ENCODE assay signal across 12 mouse cellular contexts in genomic region chr13:6690607-6691006, GRCm38 (mm10). TPM values are rescaled to one million over a fixed set of nuclear protein-coding genes. Genes with fewer than 3 reads are reported as not detected.
DNase-seq lines count a peak whose midpoint lies in the region; ATAC-seq and TF ChIP-seq lines count a peak whose summit lies in the region.
"Had no signal": no experiment of that assay in that cellular context is flagged by ENCODE, and none has a peak within 500 bp of the region (broad histone marks: within the 10 kb centered on the region; RNA-seq: fewer than 3 reads in every experiment).

No protein-coding gene starts in this region.

- H3K4me2 ChIP-seq in heart, embryonic 11.5 days, result no peak overlapping the region
- H3K4me2 ChIP-seq in liver, embryonic 11.5 days, result no peak overlapping the region
- H3K4me2 ChIP-seq in liver, postnatal 0 days (ENCODE audit: low read depth, low read length), result no peak overlapping the region
- H3K4me2 ChIP-seq in midbrain, embryonic 16.5 days (ENCODE audit: low read length), result no peak overlapping the region
- H3K4me2 ChIP-seq in midbrain, embryonic 15.5 days, result no peak overlapping the region
- H3K4me2 ChIP-seq: embryonic facial prominence, embryonic 12.5 days; limb, embryonic 13.5 days; lung, embryonic 14.5 days had no signal

- H3K9me3 ChIP-seq in heart, embryonic 11.5 days (replicated peaks; ENCODE audit: control insufficient read depth, low read length), result no peaks in the 10 kb centered on the region
- no peaks in the 10 kb centered on the region for H3K9me3 ChIP-seq in heart, embryonic 10.5 days
- H3K9me3 ChIP-seq in liver, embryonic 11.5 days (ENCODE audit: control insufficient read depth, low read length), result no peaks in the 10 kb centered on the region
- H3K9me3 ChIP-seq in liver, postnatal 0 days (ENCODE audit: low read length), result no peaks in the 10 kb centered on the region
- no peaks in the 10 kb centered on the region for H3K9me3 ChIP-seq in midbrain, embryonic 16.5 days (replicated peaks; ENCODE audit: control insufficient read depth, low read length, poor library complexity, severe bottlenecking)
- H3K9me3 ChIP-seq in midbrain, embryonic 15.5 days, result no peaks in the 10 kb centered on the region
- H3K9me3 ChIP-seq: embryonic facial prominence, embryonic 12.5 days; limb, embryonic 13.5 days had no signal

- TF ChIP-seq CTCF in liver, postnatal 0 days (IDR thresholded peaks at IDR 0.05; ENCODE audit: low read depth), result no peak

- no peak overlapping the region for H3K27ac ChIP-seq in heart, embryonic 11.5 days (ENCODE audit: low read depth, low read length)
- H3K27ac ChIP-seq in heart, embryonic 10.5 days, result no peak overlapping the region
- H3K27ac ChIP-seq in liver, embryonic 11.5 days (ENCODE audit: low read depth, low read length), result no peak overlapping the region
- H3K27ac ChIP-seq in liver, postnatal 0 days (ENCODE audit: low read depth), result no peak overlapping the region
- no peak overlapping the region for H3K27ac ChIP-seq in midbrain, embryonic 16.5 days (ENCODE audit: low read length)
- H3K27ac ChIP-seq in midbrain, embryonic 15.5 days, result no peak overlapping the region
- H3K27ac ChIP-seq: embryonic facial prominence, embryonic 12.5 days; left cerebral cortex, adult 2 months; limb, embryonic 13.5 days had no signal

- TF ChIP-seq EP300 in liver, postnatal 0 days (IDR thresholded peaks at IDR 0.05; ENCODE audit: low read depth), result no peak

- no peak overlapping the region for H3K9ac ChIP-seq in heart, embryonic 11.5 days (ENCODE audit: low read depth, low read length)
- no peak overlapping the region for H3K9ac ChIP-seq in liver, embryonic 11.5 days (ENCODE audit: low read depth, low read length)
- H3K9ac ChIP-seq in liver, postnatal 0 days (replicated peaks), result no peak overlapping the region
- no peak overlapping the region for H3K9ac ChIP-seq in midbrain, embryonic 16.5 days (ENCODE audit: low read depth, low read length)
- no peak overlapping the region for H3K9ac ChIP-seq in midbrain, embryonic 15.5 days
- H3K9ac ChIP-seq: embryonic facial prominence, embryonic 12.5 days; limb, embryonic 13.5 days; lung, embryonic 14.5 days had no signal

- no peaks in the 10 kb centered on the region for H3K27me3 ChIP-seq in heart, embryonic 11.5 days (ENCODE audit: control insufficient read depth, insufficient read depth, low read length)
- no peaks in the 10 kb centered on the region for H3K27me3 ChIP-seq in heart, embryonic 10.5 days (ENCODE audit: insufficient read depth, poor library complexity, severe bottlenecking)
- H3K27me3 ChIP-seq in liver, embryonic 11.5 days (replicated peaks; ENCODE audit: control insufficient read depth, insufficient read depth, low read length), result no peaks in the 10 kb centered on the region; the same call in 1 of the 2 replicates
- H3K27me3 ChIP-seq in liver, postnatal 0 days (ENCODE audit: insufficient read depth, low read length), result no peaks in the 10 kb centered on the region
- H3K27me3 ChIP-seq in midbrain, embryonic 16.5 days (ENCODE audit: control insufficient read depth, insufficient read depth, low read depth, low read length), result no peaks in the 10 kb centered on the region
- no peaks in the 10 kb centered on the region for H3K27me3 ChIP-seq in midbrain, embryonic 15.5 days (replicated peaks)
- H3K27me3 ChIP-seq: embryonic facial prominence, embryonic 12.5 days; limb, embryonic 13.5 days had no signal

- peak; percentile 31; the same call in 1 of the 2 replicates for ATAC-seq in heart, embryonic 11.5 days (replicated peaks; ENCODE audit: insufficient number of reproducible peaks, low FRiP score, low TSS enrichment)
- peak; percentile 4; the same call in 1 of the 2 replicates for ATAC-seq in liver, embryonic 11.5 days (replicated peaks; ENCODE audit: low FRiP score)
- ATAC-seq in liver, postnatal 0 days, result no peak
- 0 out of 2 replicates have a peak, but pooled peaks have one; percentile 11 for ATAC-seq in midbrain, embryonic 16.5 days
- ATAC-seq in midbrain, embryonic 15.5 days (replicated peaks), result no peak

- no peaks in the 10 kb centered on the region for H3K4me1 ChIP-seq in heart, embryonic 11.5 days (ENCODE audit: control insufficient read depth, insufficient read depth, low read length)
- H3K4me1 ChIP-seq in heart, embryonic 10.5 days, result no peaks in the 10 kb centered on the region
- no peaks in the 10 kb centered on the region for H3K4me1 ChIP-seq in liver, embryonic 11.5 days (replicated peaks; ENCODE audit: control insufficient read depth, insufficient read depth, low read length)
- H3K4me1 ChIP-seq in liver, postnatal 0 days (ENCODE audit: insufficient read depth), result no peaks in the 10 kb centered on the region
- H3K4me1 ChIP-seq in midbrain, embryonic 16.5 days (ENCODE audit: control insufficient read depth, insufficient read depth, low read length), result no peaks in the 10 kb centered on the region
- H3K4me1 ChIP-seq in midbrain, embryonic 15.5 days, result no peaks in the 10 kb centered on the region
- H3K4me1 ChIP-seq: embryonic facial prominence, embryonic 12.5 days; limb, embryonic 13.5 days had no signal

- 73% methylated on average over 3 of the region's 3 CpGs for WGBS in heart, embryonic 11.5 days (ENCODE audit: insufficient replicate concordance)
- 57% methylated on average over 3 of the region's 3 CpGs for WGBS in heart, embryonic 10.5 days
- 76% methylated on average over 3 of the region's 3 CpGs for WGBS in liver, embryonic 11.5 days
- WGBS in liver, postnatal 0 days (ENCODE audit: insufficient replicate concordance), result 67% methylated on average over 3 of the region's 3 CpGs
- 84% methylated on average over 3 of the region's 3 CpGs for WGBS in midbrain, embryonic 16.5 days
- WGBS in midbrain, embryonic 15.5 days, result 82% methylated on average over 3 of the region's 3 CpGs

- no peaks in the 10 kb centered on the region for H3K36me3 ChIP-seq in heart, embryonic 11.5 days (ENCODE audit: control insufficient read depth, insufficient read depth, low read length)
- no peaks in the 10 kb centered on the region for H3K36me3 ChIP-seq in heart, embryonic 10.5 days
- no peaks in the 10 kb centered on the region for H3K36me3 ChIP-seq in liver, embryonic 11.5 days (ENCODE audit: control insufficient read depth, insufficient read depth, low read length)
- H3K36me3 ChIP-seq in liver, postnatal 0 days (replicated peaks; ENCODE audit: insufficient read depth, low read length), result no peaks in the 10 kb centered on the region
- H3K36me3 ChIP-seq in midbrain, embryonic 16.5 days (ENCODE audit: control insufficient read depth, insufficient read depth, low read length), result no peaks in the 10 kb centered on the region
- H3K36me3 ChIP-seq in midbrain, embryonic 15.5 days (replicated peaks), result no peaks in the 10 kb centered on the region
- H3K36me3 ChIP-seq: embryonic facial prominence, embryonic 12.5 days; limb, embryonic 13.5 days had no signal

- no peak for DNase-seq in heart, embryonic 10.5 days (ENCODE audit: low spot score)
- no peak for DNase-seq in liver, embryonic 11.5 days (ENCODE audit: low spot score)
- DNase-seq in liver, postnatal 0 days, result no peak
- DNase-seq in thymus, postnatal 0 days (ENCODE audit: low spot score), result no peak
- DNase-seq: right cerebral cortex, adult 18-20 months had no signal

- no peak overlapping the region for H3K4me3 ChIP-seq in heart, embryonic 11.5 days (ENCODE audit: low read depth, low read length)
- H3K4me3 ChIP-seq in heart, embryonic 10.5 days, result no peak overlapping the region
- no peak overlapping the region for H3K4me3 ChIP-seq in liver, embryonic 11.5 days (ENCODE audit: low read depth, low read length)
- H3K4me3 ChIP-seq in liver, postnatal 0 days (ENCODE audit: low read depth, low read length), result no peak overlapping the region
- no peak overlapping the region for H3K4me3 ChIP-seq in midbrain, embryonic 16.5 days (ENCODE audit: low read depth, low read length)
- no peak overlapping the region for H3K4me3 ChIP-seq in midbrain, embryonic 15.5 days
- H3K4me3 ChIP-seq: embryonic facial prominence, embryonic 12.5 days; left cerebral cortex, adult 2 months; limb, embryonic 13.5 days had no signal

RNA-seq across cellular contexts. Expression of gene Pfkp, which starts 42.0 kb away (rescaled TPM):
- polyA plus RNA-seq in heart, embryonic 11.5 days (2014; fragmentation: Nextera tagmentation; extraction: Ambion mirVana), result 143 and 184 TPM in 2 replicates
- polyA plus RNA-seq in heart, embryonic 10.5 days (2016; fragmentation: Nextera tagmentation; extraction: Ambion mirVana), result 121 and 191 TPM in 2 replicates
- polyA plus RNA-seq in liver, embryonic 11.5 days (2014; fragmentation: Nextera tagmentation; extraction: Ambion mirVana), result 27.4 and 31.2 TPM in 2 replicates
- 3.7 and 4.9 TPM in 2 replicates for polyA plus RNA-seq in liver, postnatal 0 days (2015; fragmentation: Nextera tagmentation; extraction: Ambion mirVana)
- polyA plus RNA-seq in midbrain, embryonic 16.5 days (2015; fragmentation: Nextera tagmentation; extraction: Ambion mirVana), result 470 and 501 TPM in 2 replicates
- 374 and 418 TPM in 2 replicates for polyA plus RNA-seq in midbrain, embryonic 15.5 days (2015; fragmentation: Nextera tagmentation; extraction: Ambion mirVana)
- 61.7 and 67.7 TPM in 2 replicates for polyA plus RNA-seq in thymus, postnatal 0 days (2015; fragmentation: Nextera tagmentation; extraction: Ambion mirVana)

Comparison
In these comparisons a context has a peak if more than half of its experiments do, and no peak if none do; other contexts are left out.
1. ATAC-seq: peak in heart, embryonic 11.5 days (single experiment), liver, embryonic 11.5 days (single experiment) and midbrain, embryonic 16.5 days (single experiment); none in liver, postnatal 0 days (single experiment) and midbrain, embryonic 15.5 days (single experiment).